Mouse (Mus musculus) testis, adult 2 months (tissue): Measurements from ENCODE around the gene Xpa.

Experiments used
- CTCF ChIP-seq: fragments of 200-500 bp; IDR thresholded peaks from 2 replicates; pipeline ENCODE4 v1.5.1; 2012; ENCODE audit warnings: low read depth, mild to moderate bottlenecking, inconsistent platforms, low read length, moderate library complexity; ENCODE audit not compliant: control insufficient read depth, insufficient read depth, insufficient replicate concordance
- POLR2A ChIP-seq: fragments of 200-500 bp; IDR thresholded peaks from 2 replicates; pipeline ENCODE4 v1.6.1; 2012; ENCODE audit warnings: low read depth, mild to moderate bottlenecking, inconsistent platforms, low read length, moderate library complexity; ENCODE audit not compliant: control insufficient read depth

DNA sequence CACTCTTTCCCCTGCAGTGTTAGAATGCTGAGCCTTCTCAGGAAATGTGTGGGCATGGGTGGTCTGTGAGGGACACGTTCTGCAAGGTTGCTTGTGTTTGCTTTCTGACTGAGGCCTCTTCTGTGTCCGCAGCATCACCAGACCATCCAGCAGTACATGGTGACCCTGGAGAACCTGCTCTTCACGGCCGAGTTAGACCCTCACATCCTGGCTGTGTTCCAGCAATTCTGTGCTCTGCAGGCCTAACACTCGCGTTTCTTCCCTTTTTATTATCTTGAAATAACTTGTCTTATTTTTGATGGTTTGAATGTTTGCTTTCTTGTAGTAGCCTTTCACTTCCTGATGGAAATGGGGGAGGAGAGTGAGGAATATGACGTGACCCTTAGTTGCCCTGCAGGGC is 24.4 kb downstream of the Xpa start:
- TF ChIP-seq CTCF (no peak), POLR2A (no peak)
